8 mouse cellular contexts compared by ENCODE assay signal in the genomic region with DNA sequence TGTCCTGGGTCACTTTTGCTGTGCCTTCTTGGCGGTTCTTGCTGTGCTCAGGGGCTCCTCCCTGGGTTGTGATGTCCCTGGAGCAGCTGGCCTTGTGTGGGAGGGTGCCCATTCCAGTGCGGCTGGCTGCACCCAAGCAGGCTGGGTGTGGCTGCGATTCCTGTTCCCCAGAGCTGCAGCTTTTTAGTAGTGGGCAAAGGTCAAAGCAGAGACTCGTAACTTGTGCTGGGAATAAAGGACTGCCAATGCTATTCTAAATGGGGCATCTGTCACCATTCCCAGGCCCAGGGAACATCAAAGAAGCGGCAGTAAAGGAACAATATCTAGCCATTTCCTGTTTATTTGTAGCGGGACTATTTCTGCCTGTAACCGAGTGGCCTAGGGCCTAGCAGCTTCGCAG.
DNase-seq lines count a peak whose midpoint lies in the region; ATAC-seq and TF ChIP-seq lines count a peak whose summit lies in the region.

No protein-coding gene starts in this region.

- H3K4me1 ChIP-seq in forebrain, embryonic 11.5 days (replicated peaks; ENCODE audit: control insufficient read depth, insufficient read depth, low read length) = no peaks in the 10 kb centered on the region
- H3K4me1 ChIP-seq in forebrain, embryonic 12.5 days = peaks cover 8% of the 10 kb centered on the region; the same call in 1 of the 2 replicates
- peaks cover 16% of the 10 kb centered on the region for H3K4me1 ChIP-seq in brown adipose tissue, adult 24 weeks (ENCODE audit: control insufficient read depth, insufficient read depth, insufficient read length, low read length)
- peaks cover 4% of the 10 kb centered on the region; the same call in 1 of the 2 replicates for H3K4me1 ChIP-seq in hindbrain, embryonic 12.5 days
- peaks cover 3% of the 10 kb centered on the region; the same call in 1 of the 2 replicates for H3K4me1 ChIP-seq in liver, adult 2 months (ENCODE audit: control insufficient read depth, insufficient read depth, low read length)

- no peak for ATAC-seq in forebrain, embryonic 11.5 days (replicated peaks; ENCODE audit: low FRiP score)
- no peak for ATAC-seq in forebrain, embryonic 12.5 days (ENCODE audit: low FRiP score)
- no peak for ATAC-seq in hindbrain, embryonic 12.5 days (ENCODE audit: low FRiP score)

- H3K4me2 ChIP-seq in forebrain, embryonic 11.5 days (ENCODE audit: low read depth, low read length, severe bottlenecking) = no peak overlapping the region
- no peak overlapping the region for H3K4me2 ChIP-seq in forebrain, embryonic 12.5 days
- H3K4me2 ChIP-seq in hindbrain, embryonic 12.5 days (replicated peaks) = no peak overlapping the region

- peak; percentile 51 for DNase-seq in forebrain, embryonic 11.5 days (ENCODE audit: low spot score)
- peak; percentile 73 for DNase-seq in liver, adult 2 months (ENCODE audit: extremely low read depth, low read depth, low spot score)
- peak; percentile 40 for DNase-seq in retina, postnatal 1 day
- no peak for DNase-seq in right cerebral cortex, adult 18-20 months
- no peak for DNase-seq in left cerebral cortex, adult 18-20 months (ENCODE audit: low spot score in 2 of 2)

- no peaks in the 10 kb centered on the region for H3K27me3 ChIP-seq in forebrain, embryonic 11.5 days (ENCODE audit: control insufficient read depth, insufficient read depth, low read length)
- no peaks in the 10 kb centered on the region for H3K27me3 ChIP-seq in forebrain, embryonic 12.5 days
- no peaks in the 10 kb centered on the region for H3K27me3 ChIP-seq in hindbrain, embryonic 12.5 days
- no peaks in the 10 kb centered on the region for H3K27me3 ChIP-seq in liver, adult 2 months (ENCODE audit: control insufficient read depth, insufficient read depth, low read length)

- H3K27ac ChIP-seq in forebrain, embryonic 11.5 days (ENCODE audit: low read depth, low read length) = no peak overlapping the region
- no peak overlapping the region for H3K27ac ChIP-seq in forebrain, embryonic 12.5 days
- peak overlapping the region; percentile 35 for H3K27ac ChIP-seq in brown adipose tissue, adult 24 weeks (replicated peaks; ENCODE audit: low read depth, low read length)
- H3K27ac ChIP-seq in hindbrain, embryonic 12.5 days = peak overlapping the region; percentile 12; the same call in 1 of the 2 replicates
- 0 out of 2 replicates have a peak overlapping the region, but pooled peaks have one; percentile 22 for H3K27ac ChIP-seq in liver, adult 2 months (replicated peaks; ENCODE audit: insufficient read depth, low read depth, low read length)

- TF ChIP-seq CTCF in liver, adult 2 months (IDR thresholded peaks at IDR 0.05; ENCODE audit: low read depth, low read length) = no peak

- no peak overlapping the region for H3K9ac ChIP-seq in forebrain, embryonic 11.5 days (ENCODE audit: low read length)
- no peak overlapping the region for H3K9ac ChIP-seq in forebrain, embryonic 12.5 days
- H3K9ac ChIP-seq in hindbrain, embryonic 12.5 days = no peak overlapping the region
- no peak overlapping the region for H3K9ac ChIP-seq in liver, adult 2 months (ENCODE audit: low read depth, low read length)

- no peaks in the 10 kb centered on the region for H3K36me3 ChIP-seq in forebrain, embryonic 11.5 days (ENCODE audit: control insufficient read depth, insufficient read depth, low read length)
- H3K36me3 ChIP-seq in forebrain, embryonic 12.5 days (replicated peaks) = no peaks in the 10 kb centered on the region
- no peaks in the 10 kb centered on the region for H3K36me3 ChIP-seq in hindbrain, embryonic 12.5 days
- H3K36me3 ChIP-seq in liver, adult 2 months (ENCODE audit: control insufficient read depth, insufficient read depth, low read length) = no peaks in the 10 kb centered on the region

- H3K4me3 ChIP-seq in forebrain, embryonic 11.5 days (ENCODE audit: low read depth, low read length) = no peak overlapping the region
- no peak overlapping the region for H3K4me3 ChIP-seq in forebrain, embryonic 12.5 days (replicated peaks)
- H3K4me3 ChIP-seq in brown adipose tissue, adult 24 weeks (ENCODE audit: insufficient read depth, low read depth, low read length) = no peak overlapping the region
- H3K4me3 ChIP-seq in hindbrain, embryonic 12.5 days = no peak overlapping the region
- no peak overlapping the region for H3K4me3 ChIP-seq in liver, adult 2 months (ENCODE audit: insufficient read depth, low read depth, low read length)

- no peaks in the 10 kb centered on the region for H3K9me3 ChIP-seq in forebrain, embryonic 11.5 days (ENCODE audit: control insufficient read depth, low read length)
- no peaks in the 10 kb centered on the region for H3K9me3 ChIP-seq in forebrain, embryonic 12.5 days
- no peaks in the 10 kb centered on the region for H3K9me3 ChIP-seq in hindbrain, embryonic 12.5 days (replicated peaks)

- H3K79me2 ChIP-seq in liver, adult 2 months (ENCODE audit: control insufficient read depth, insufficient read depth, low read length) = peaks cover 19% of the 10 kb centered on the region; the same call in 1 of the 2 replicates

- WGBS in forebrain, embryonic 11.5 days = 49% methylated on average over 8 of the region's 8 CpGs
- WGBS in forebrain, embryonic 12.5 days = 55% methylated on average over 8 of the region's 8 CpGs
- WGBS in hindbrain, embryonic 12.5 days = 19% methylated on average over 8 of the region's 8 CpGs
- 11% methylated on average over 8 of the region's 8 CpGs for WGBS in liver, adult 2 months

- no peak for TF ChIP-seq POLR2A in liver, adult 2 months (IDR thresholded peaks at IDR 0.05; ENCODE audit: extremely low read depth, insufficient read depth, low read length)

Comparison
In these comparisons a context has a peak if more than half of its experiments do, and no peak if none do; other contexts are left out.
1. DNase-seq: peak in forebrain, embryonic 11.5 days (single experiment), liver, adult 2 months (single experiment) and retina, postnatal 1 day (single experiment); none in right cerebral cortex, adult 18-20 months (single experiment) and left cerebral cortex, adult 18-20 months (0 of 2).
2. H3K27ac ChIP-seq: peak in brown adipose tissue, adult 24 weeks (single experiment), hindbrain, embryonic 12.5 days (single experiment) and liver, adult 2 months (single experiment); none in forebrain, embryonic 11.5 days (single experiment) and forebrain, embryonic 12.5 days (single experiment).